Mouse (Mus musculus) frontal cortex, postnatal 10 days (tissue): ENCODE data around the gene Zc3h10.
"Not testable (repeated sequence)": the region's sequence is repeated elsewhere in the genome, so short reads cannot be mapped to it uniquely, and the experiment has no call there.

Experiments
- DNase-seq, 2 experiments: peaks; one replicate each; pipeline ENCODE4 v3.0.0; 2022; ENCODE audit warnings: low spot score in 2 of 2, mixed read lengths in 1 of 2

Zc3h10 gene

GRCm38 (mm10) chr10:128524732-128525662 lies 22.6 kb downstream of the Zc3h10 start:
- DNase-seq = peak in 1 of 2 experiments; percentile 44

DNA sequence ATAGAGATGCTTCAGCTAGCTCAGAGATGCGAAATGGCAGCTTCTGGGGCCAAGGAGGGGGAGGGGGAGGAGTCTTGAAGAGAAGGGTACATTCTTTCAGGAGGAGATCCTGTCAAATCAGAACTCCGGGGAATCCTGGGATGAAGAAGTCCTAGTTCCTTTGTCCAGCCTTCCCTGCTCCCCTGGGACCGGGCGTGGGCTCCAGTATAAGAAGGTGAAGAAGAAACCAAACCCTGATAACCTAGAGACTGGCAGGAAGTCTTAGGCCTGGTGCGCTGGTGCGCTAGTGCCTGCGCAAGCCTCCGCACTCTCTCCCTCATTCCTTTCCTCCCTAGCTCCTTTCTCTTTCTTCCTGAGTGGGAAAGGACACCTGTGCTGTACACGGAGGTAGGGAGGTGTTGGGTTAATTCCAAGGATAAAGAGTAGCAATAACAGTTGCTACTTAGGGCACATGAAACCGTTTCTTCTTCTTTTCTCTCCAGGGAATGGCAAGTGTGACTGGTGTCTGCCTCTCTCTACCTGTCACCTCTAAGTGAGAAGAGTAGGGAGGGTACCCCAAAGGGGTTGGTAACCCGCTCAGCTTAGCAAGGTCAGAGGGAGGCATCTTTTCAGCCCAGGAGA lies 23.4 kb downstream of the Zc3h10 start:
- no peak for DNase-seq

DNA sequence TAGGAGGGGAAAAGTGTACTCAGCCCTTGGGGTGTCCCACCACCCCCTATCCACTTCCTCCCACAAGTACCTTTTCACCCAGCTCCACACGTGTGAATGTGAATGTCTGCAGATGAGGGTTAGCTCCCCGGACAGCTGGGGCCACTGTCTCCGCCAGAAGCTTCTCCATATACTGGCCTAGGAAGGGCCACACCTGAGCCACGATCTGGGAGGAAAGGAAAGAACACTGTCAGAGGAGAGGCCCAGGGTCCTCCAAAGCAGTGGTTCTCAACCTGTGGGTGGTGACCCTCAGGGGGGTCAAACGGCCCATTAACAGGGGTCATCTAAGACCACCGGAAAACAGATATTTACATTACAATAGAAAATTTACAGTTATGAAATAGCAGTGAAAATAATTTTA lies 25.2 kb downstream of the Zc3h10 start:
- DNase-seq = no peak

DNA sequence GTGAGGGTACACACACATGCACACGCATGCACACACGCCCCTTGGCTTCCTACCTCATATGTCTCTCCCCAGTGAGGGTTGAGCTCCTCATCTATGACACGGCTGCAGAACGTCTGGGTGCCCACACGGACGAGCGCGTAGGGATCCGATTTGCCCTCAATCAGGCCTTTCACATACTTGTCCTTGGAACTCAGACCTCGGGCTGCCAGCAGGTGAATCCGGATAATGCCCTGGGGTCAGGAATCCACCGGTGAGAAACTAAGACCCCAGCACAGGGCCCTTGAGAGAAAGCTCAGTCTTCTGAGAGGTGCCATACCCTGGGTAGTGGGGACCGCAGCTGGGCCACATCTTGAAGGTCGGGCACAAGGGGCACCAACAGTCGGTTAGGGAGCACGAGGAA lies 27.0 kb downstream of the Zc3h10 start:
- DNase-seq = no peak

DNA sequence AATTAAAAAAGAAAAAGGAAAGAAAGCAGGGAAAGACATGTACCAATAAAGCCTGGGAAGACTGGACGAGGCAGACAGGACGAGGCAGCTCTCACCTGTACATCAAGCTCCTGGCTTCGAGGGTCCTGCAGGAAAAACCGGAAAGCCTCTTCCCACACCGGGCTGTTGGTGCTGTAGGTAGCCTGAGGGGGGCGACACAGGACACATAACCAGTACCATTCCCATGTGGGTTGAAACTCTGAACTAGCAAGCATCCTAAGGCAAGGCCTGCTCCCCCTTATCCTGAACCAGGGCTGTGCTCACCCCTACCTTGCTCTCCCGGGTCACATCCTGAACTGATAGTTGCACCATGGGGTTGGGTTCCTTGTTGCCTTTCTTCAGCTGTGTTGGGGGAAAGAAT lies 28.7 kb downstream of the Zc3h10 start:
- DNase-seq = peak in 1 of 2 experiments; percentile 38

GRCm38 (mm10) chr10:128516677-128517076 lies 30.9 kb downstream of the Zc3h10 start:
- no peak for DNase-seq

- no peak for DNase-seq
Measured at GRCm38 (mm10) chr10:128516029-128516428, 31.5 kb downstream of the Zc3h10 start.

DNA sequence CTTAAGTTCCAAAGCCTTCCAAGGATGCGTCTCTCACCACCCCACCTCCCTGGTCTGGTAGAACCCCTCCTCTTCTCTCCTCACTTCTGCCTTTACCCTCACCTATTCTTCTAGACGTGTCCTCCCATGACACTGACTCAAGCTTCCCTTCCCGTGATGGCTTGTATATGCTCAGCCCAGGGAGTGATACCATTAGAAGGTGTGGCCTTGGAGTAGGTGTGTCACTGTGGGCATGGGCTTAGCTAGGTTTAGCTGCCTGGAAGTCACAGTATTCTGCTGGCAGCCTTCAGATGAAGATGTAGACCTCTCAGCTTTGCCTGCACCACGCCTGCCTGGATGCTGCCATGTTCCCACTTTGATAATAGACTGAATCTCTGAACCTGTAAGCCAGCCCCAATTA lies 32.5 kb downstream of the Zc3h10 start:
- no peak for DNase-seq

GRCm38 (mm10) chr10:128511761-128512160 lies 35.8 kb downstream of the Zc3h10 start:
- DNase-seq = no peak

GRCm38 (mm10) chr10:128511189-128511588 lies 36.4 kb downstream of the Zc3h10 start:
- DNase-seq = no peak

- DNase-seq = no peak
Measured at GRCm38 (mm10) chr10:128510301-128510700, 37.3 kb downstream of the Zc3h10 start.

DNA sequence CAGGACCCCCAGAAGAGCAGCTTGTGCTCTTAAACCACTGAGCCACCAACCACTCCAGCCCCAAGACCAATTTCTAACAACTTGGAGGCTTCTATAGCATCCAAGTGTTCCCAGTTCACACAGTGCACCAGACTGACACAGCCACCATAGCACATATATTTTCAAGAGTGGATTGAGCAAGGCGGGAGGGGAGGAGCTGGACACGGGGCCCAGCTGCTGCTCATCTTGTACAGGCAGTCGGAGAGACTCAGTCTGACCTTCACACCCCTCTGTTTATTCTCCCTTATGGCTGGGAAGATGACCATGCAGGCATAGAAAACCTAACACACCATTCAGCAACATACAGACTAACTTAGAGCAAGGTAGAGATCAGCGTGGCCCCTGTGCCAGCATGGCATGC lies 37.7 kb downstream of the Zc3h10 start:
- DNase-seq = no peak

DNA sequence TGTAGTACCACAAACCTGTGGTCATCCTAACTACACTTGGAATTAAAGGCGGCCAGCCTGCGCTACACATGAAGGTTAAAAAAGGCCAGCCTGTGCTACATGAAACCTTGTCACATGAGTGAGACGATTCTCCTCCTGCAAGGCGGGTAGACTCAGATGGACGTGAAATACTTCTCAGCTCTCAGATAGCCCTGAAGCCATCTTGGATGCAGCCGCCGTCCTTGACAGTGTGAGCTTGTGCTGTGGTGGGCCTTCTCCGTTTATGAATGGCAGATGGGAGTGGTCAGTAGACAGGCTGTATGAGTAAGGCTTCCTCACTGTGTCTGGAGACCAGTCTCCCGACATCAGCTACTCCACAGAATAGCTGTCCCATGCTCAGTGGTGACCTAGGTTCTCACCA lies 38.4 kb downstream of the Zc3h10 start:
- DNase-seq = no peak

GRCm38 (mm10) chr10:128508260-128508659 lies 39.3 kb downstream of the Zc3h10 start:
- DNase-seq = no peak

GRCm38 (mm10) chr10:128505974-128506373 lies 41.6 kb downstream of the Zc3h10 start:
- DNase-seq = no peak

GRCm38 (mm10) chr10:128505371-128505667 lies 42.3 kb downstream of the Zc3h10 start:
- DNase-seq = not testable (repeated sequence)

GRCm38 (mm10) chr10:128504641-128505370 lies 42.8 kb downstream of the Zc3h10 start:
- no peak for DNase-seq

- DNase-seq = no peak
Measured at GRCm38 (mm10) chr10:128504012-128504411, 43.6 kb downstream of the Zc3h10 start.

GRCm38 (mm10) chr10:128503532-128503931 lies 44.0 kb downstream of the Zc3h10 start:
- DNase-seq = no peak

- no peak for DNase-seq
Measured at GRCm38 (mm10) chr10:128502341-128502740, 45.2 kb downstream of the Zc3h10 start.

GRCm38 (mm10) chr10:128499116-128499671 lies 48.4 kb downstream of the Zc3h10 start:
- peak in 1 of 2 experiments; percentile 51 for DNase-seq

GRCm38 (mm10) chr10:128498590-128498989 lies 49.0 kb downstream of the Zc3h10 start, which contains the start of gene Myl6b:
Myl6b (minus strand) TSS chr10:128498685.
- DNase-seq = peak; percentile 92 to 94
